Mouse (Mus musculus): ENCODE measurements around the gene Gorab.

Gorab gene

DNA sequence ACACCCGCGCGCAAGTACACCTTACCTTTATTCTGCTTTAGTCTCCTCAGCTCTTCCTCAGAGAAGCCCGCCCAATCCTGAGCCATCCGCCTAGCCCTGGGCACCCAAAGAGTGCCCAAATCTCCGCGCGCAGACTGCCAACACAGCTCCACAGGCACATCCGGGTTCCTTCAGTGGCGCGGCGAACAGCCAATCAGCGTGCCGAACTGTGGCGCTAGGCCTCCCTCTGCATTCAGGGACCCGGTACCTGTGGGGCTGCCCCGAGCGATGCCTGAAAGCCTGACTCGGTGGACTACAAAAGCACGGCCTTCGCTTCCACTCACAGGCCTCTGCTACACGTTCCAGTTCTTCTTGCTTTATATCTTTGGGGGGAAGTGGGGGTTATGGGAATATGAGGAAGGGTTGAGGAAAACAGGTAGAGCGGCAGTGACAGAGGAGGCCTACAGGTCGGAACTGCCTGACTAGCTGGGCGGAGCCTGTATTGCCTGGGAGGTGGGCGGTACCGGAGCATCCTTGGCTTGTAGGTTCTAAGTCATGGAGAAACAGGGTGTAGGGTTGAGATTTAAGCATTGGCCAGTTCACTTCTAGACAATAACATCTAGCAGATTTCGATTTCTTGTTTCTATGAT lies at the start of gene Gorab:
Gorab (minus strand) TSS at position 172 of the 629 bp plus-strand sequence.
- peak; percentile 96 for DNase-seq (ENCODE audit: low read depth, low spot score)

- peak; percentile 35 for DNase-seq (ENCODE audit: low read depth, low spot score)
Observed at GRCm38 (mm10) chr1:163443832-163444231, 40.4 kb upstream of the Gorab start.

DNA sequence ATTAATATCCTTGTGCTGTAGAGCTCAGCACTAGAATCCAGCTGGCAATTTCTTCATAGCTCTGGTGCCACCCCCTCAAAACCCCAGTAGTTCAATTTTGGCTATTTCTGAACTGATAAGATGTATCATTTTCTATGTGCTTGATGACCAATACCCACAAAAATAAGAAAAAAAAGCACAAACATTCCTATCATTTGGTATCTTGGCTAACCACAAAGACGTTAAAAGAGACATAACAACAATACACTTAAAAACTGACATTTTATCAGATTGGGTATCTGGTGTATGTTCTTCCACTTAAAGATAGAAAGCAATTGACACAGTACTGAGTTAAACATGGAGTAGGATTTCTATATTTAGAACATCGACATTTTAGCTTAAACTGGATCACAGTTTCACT lies 35.5 kb upstream of the Gorab start:
- no peak for DNase-seq (ENCODE audit: low read depth, low spot score)

GRCm38 (mm10) chr1:163423467-163424014 lies 20.1 kb upstream of the Gorab start:
- DNase-seq (ENCODE audit: low read depth, low spot score), result no peak

- no peak for DNase-seq (ENCODE audit: low read depth, low spot score)
Observed at GRCm38 (mm10) chr1:163417191-163417590, 13.7 kb upstream of the Gorab start.

DNA sequence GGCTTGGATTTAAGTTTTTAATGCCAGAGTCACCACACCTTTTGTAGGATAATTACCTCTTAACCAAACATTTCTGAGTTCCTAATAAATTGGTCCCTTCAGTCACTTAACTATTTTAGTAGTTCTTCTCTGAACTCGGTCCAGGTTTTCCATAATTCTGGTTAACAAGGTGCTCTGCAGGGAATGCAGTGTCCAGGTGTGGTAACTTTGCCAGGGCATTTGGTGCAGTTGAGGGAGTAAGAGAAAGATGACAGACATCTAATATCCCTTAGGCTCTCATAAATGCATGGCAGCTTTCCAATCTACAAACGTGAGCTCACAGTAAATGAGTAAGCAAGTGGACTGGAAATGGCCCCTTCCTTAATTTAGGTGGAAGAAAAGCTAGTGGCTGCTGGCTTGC lies 10.7 kb upstream of the Gorab start:
- DNase-seq (ENCODE audit: low read depth, low spot score), result no peak

DNA sequence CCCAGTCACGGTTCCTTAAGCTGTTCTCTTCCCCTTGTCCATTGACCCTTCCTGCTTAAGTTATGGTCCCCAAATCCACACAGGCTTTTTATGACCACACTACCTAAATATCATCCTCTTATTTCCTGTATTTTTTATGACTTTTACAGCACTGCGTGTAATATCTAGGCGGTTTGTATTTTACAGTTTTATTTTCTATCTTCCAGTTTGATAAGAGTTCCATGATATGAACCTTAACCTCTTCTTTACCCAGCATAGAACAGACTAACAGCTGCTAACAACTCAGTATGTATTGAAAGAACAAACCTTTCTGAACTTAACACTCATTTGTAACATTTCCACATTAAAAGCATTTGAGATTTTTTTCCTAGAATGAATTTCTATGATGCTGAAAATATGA lies 2.7 kb upstream of the Gorab start:
- DNase-seq (ENCODE audit: low read depth, low spot score), result no peak

GRCm38 (mm10) chr1:163391321-163391720 lies 12.1 kb downstream of the Gorab start:
- no peak for DNase-seq (ENCODE audit: low read depth, low spot score)

DNA sequence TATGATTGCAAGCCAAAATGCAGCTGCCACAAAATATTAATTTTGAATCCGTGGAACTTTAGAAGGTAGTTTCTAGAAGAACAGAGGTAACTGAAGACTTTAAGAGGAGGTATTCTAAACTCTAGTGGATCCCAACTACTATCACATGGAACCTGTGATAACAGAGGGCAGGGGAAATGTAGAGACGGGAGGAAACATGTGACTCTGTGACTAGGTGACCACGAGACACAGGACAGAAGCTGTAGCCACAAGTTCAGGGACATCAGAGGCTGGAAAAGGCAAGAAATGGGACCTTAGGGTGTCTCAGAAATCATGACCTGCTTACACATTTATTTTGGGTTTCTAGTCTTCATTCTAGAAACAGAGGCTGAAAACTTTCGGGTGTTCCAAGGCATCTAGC lies 13.4 kb downstream of the Gorab start:
- no peak for DNase-seq (ENCODE audit: low read depth, low spot score)

- no peak for DNase-seq (ENCODE audit: low read depth, low spot score)
Observed at GRCm38 (mm10) chr1:163386196-163386595, 17.3 kb downstream of the Gorab start.

GRCm38 (mm10) chr1:163383442-163384027 lies 19.9 kb downstream of the Gorab start:
- DNase-seq (ENCODE audit: low read depth, low spot score), result no peak

DNA sequence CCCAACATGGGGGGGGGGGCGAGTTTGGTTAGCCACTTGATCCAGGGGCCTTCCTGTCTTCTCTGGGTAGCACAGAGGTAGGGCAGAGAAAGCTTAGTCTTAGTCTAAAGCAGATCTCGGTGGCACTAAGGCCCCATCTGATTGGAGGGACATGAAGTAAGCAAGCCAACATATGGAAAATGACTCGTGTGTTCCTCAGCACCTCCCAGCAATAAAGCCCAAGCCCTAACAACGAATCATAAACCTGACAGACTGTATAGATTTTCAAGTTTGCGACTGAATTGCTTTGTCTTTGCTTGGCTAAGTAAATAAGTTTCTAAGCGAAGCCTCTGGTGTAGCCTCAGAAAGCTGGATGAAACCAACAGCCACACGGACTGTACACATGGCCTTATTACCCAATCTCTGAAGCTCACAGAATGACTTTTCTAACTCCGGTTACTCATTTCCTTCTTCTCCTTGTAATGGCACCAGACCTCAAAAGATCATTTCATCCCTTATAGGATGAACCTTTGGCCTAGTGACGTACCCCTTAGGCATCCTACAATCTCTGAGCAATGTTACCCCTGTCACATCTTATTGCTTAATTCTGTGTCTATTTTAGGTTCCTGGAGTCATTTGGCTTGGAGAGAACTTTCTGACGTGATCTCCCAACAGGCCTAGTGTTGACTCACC lies 21.3 kb downstream of the Gorab start:
- DNase-seq (ENCODE audit: low read depth, low spot score), result no peak

- no peak for DNase-seq (ENCODE audit: low read depth, low spot score)
Observed at GRCm38 (mm10) chr1:163380591-163380990, 22.9 kb downstream of the Gorab start.

GRCm38 (mm10) chr1:163380072-163380471 lies 23.4 kb downstream of the Gorab start:
- DNase-seq (ENCODE audit: low read depth, low spot score), result no peak

- DNase-seq (ENCODE audit: low read depth, low spot score), result no peak
Observed at GRCm38 (mm10) chr1:163377924-163378323, 25.5 kb downstream of the Gorab start.

DNA sequence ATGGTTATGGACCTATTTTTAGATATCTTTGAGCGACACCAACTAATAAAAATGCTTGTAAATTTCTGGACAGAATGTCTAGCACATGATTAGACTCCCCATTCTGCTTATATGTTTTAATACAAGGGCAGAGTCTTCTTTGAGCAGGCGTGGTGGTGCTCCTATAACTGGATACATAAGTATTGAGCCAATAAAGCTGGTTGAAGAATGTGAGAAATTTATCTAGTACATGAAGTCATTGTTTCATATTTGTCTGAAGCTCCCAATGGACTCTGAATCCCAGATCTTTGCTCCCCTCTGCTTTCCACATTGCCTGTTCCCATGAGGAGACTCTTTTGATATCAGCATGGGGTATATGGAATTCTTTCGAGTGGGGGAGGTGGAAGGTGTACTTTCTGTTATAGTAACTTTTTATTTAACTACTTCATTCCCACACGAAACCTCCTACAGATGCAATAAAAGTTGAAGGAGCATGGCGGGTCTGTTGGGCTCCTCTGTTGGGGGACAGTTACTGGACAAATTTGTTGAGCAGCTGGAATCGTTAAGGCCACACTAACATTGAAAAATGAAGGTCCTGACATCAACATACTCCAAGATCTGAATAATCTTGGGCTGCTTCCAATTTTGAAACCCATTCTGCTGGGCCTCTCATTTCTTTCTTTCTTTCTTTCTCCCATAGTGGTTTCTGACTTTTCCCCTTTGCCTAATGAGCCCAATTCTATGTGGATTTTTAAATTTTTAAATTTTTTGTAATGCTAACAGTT lies 26.5 kb downstream of the Gorab start:
- DNase-seq (ENCODE audit: low read depth, low spot score), result no peak

DNA sequence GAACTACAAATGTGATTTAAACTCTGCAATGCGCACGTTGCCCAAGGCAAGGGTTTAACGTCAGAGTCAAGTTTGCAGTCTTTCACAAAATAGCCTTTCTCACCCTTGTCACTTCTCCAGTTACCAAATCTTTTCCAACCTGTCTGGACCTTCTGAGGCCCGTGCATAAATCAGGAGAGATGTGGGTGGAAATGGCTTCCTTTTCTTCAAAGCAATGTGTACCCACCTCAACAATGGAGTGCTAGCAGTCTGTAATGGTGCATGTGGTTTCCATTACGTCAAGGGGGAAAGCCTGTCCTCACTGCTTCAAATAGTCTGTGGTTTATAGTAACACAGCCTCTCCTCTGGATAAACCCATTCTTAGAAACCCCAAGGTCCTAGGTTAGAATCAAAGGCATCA lies 29.0 kb downstream of the Gorab start:
- no peak for DNase-seq (ENCODE audit: low read depth, low spot score)

DNA sequence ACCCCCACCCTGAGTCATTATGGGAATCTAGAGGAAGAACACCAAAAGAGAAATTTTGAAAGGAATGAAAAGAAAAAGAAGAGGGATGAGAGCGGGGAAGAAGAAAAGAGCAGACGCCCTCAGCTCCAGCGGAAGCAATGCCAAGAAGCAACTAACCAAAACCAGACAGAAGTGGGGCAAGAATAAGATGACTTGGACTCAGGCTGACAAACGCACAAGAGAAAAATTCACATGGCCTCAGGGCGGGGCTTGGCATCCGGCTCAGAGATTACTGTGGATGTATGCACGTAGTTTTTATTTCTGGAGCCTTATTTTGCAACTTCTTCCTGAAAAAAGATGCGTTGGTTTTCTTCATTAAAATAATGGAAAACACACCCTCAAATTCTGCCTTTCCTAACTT lies 41.3 kb downstream of the Gorab start:
- no peak for DNase-seq (ENCODE audit: low read depth, low spot score)

DNA sequence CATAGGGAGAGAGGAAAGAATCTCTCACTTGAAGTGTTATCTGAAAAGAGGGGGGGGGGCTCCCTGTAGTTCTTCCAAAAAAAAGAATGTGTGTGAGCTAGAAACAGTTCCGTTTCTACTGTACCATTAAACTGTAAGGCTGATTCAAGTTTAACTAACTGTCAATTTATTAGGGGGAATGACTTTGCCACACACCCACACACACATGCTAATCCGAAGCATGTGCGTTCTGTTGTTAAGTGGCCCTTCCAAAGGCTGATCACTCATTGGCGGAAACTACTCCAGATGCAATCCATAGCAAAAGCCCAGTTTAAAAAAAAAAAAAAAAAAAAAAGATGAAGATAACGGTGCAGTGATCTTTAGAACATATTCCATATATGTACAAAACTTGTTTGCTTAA lies 42.1 kb downstream of the Gorab start:
- DNase-seq (ENCODE audit: low read depth, low spot score), result no peak

GRCm38 (mm10) chr1:163360796-163361195 lies 42.7 kb downstream of the Gorab start:
- DNase-seq (ENCODE audit: low read depth, low spot score), result no peak

DNA sequence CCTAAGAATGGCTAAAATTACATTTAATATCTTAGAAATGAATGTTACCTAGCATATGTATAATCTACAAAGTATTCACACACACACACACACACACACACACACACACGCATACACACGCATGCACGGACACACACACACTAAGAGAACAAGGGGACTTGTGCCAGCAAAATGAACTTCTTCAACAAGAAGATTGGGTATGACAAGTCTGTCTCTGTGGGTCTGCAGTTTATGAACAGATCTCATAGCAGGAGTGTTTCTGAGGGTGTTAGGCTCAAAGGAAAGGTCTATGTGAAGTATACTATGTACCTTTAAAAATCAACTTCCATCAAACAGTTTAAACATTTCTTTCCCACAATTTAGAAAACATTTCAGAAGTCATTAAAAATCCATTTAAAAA lies 43.9 kb downstream of the Gorab start:
- DNase-seq (ENCODE audit: low read depth, low spot score), result no peak

DNA sequence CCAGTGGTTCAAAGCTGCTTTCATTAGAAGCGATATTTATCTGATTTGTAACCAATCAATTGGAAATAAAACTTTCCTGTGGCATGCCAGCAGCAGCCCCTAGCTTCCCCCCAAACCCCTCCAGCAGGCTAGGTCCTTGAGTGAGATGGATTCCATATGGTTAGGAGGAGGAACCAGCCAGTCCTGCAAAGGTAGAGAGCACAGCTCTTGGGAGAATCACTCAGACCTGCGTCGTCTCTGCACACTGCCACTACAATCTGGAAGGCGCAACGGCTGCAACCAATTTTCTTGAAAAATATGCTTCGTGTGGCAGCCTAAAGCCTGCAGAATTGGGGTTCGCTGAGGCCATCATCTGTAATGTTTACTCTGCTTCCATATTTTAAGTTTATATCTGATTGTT lies 45.3 kb downstream of the Gorab start:
- no peak for DNase-seq (ENCODE audit: low read depth, low spot score)

Measured in ZHBTc4 (cell line).